Mouse (Mus musculus) lung, postnatal 0 days (tissue): ENCODE measurements around the gene Ywhab.

Source experiments
- CTCF ChIP-seq: IDR thresholded peaks from 2 replicates; pipeline ENCODE4 v1.5.1; 2016; ENCODE audit warnings: antibody characterized with exemption, mild to moderate bottlenecking
- EP300 ChIP-seq: IDR thresholded peaks from 2 replicates; pipeline ENCODE4 v1.6.1; 2016; ENCODE audit warnings: antibody characterized with exemption, mild to moderate bottlenecking, control low read depth

GRCm38 (mm10) chr2:164009227-164009626 lies 14.5 kb downstream of the Ywhab start:
- no peak for TF ChIP-seq CTCF
- TF ChIP-seq EP300: no peak
